In the genomic region with DNA sequence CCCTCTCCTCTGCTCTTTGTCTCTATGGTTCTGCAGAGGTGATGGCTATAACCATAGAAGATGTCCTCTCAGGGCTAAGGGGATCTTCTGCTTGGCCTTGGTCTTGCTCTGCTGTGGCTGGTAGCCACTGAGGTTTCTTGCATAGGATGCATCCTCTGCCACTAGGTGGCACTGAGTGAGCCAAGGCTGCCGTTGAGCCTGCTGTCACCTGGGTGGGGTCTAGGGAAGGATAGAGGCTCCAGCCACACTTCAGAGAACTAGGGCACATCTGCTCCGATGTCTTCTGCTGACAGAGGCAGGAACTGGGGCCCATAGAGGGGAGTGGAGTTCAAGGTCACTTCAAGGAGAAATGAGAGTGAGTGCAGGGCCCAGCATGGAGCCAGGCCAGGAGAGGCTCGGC, we compare ENCODE assay signal across 9 mouse cellular contexts. TPM values are rescaled to one million over a fixed set of nuclear protein-coding genes. Genes with fewer than 3 reads are reported as not detected.
DNase-seq lines count a peak whose midpoint lies in the region; ATAC-seq and TF ChIP-seq lines count a peak whose summit lies in the region.
"Had no signal": no experiment of that assay in that cellular context is flagged by ENCODE, and none has a peak within 500 bp of the region (broad histone marks: within the 10 kb centered on the region; RNA-seq: fewer than 3 reads in every experiment).

No protein-coding gene starts in this region.

- DNase-seq in hindbrain, embryonic 14.5 days (ENCODE audit: low spot score): peak; percentile 71
- DNase-seq in adrenal gland, postnatal 14 days: peak; percentile 59
- peak; percentile 42 for DNase-seq in kidney, adult 9 months
- DNase-seq in ovary, postnatal 14 days (ENCODE audit: low spot score): peak; percentile 42
- peak; percentile 62 to 71 for DNase-seq in thymus, postnatal 36 days

- H3K27me3 ChIP-seq in hindbrain, embryonic 14.5 days (ENCODE audit: control insufficient read depth, insufficient read depth, low read length): no peaks in the 10 kb centered on the region
- H3K27me3 ChIP-seq in hindbrain, embryonic 13.5 days: peaks cover 25% of the 10 kb centered on the region
- H3K27me3 ChIP-seq in limb, embryonic 13.5 days: peaks cover 42% of the 10 kb centered on the region

- H3K4me1 ChIP-seq in hindbrain, embryonic 14.5 days (replicated peaks; ENCODE audit: control insufficient read depth, insufficient read depth, low read length): peaks cover 54% of the 10 kb centered on the region
- H3K4me1 ChIP-seq in hindbrain, embryonic 13.5 days (replicated peaks): peaks cover 62% of the 10 kb centered on the region
- no peaks in the 10 kb centered on the region for H3K4me1 ChIP-seq in embryonic fibroblast, embryonic 13.5 days (ENCODE audit: control insufficient read depth, insufficient read depth, low read length)
- H3K4me1 ChIP-seq in limb, embryonic 13.5 days: peaks cover 28% of the 10 kb centered on the region

- no peaks in the 10 kb centered on the region for H3K9me3 ChIP-seq in hindbrain, embryonic 14.5 days (ENCODE audit: control insufficient read depth, low read length)
- H3K9me3 ChIP-seq in hindbrain, embryonic 13.5 days: no peaks in the 10 kb centered on the region
- H3K9me3 ChIP-seq in limb, embryonic 13.5 days: no peaks in the 10 kb centered on the region

- no peak overlapping the region for H3K27ac ChIP-seq in hindbrain, embryonic 14.5 days
- no peak overlapping the region for H3K27ac ChIP-seq in hindbrain, embryonic 13.5 days
- H3K27ac ChIP-seq in embryonic fibroblast, embryonic 13.5 days (ENCODE audit: insufficient read depth, low read length): no peak overlapping the region
- H3K27ac ChIP-seq in limb, embryonic 13.5 days: no peak overlapping the region

- H3K4me3 ChIP-seq in hindbrain, embryonic 14.5 days (replicated peaks; ENCODE audit: low read length): no peak overlapping the region
- no peak overlapping the region for H3K4me3 ChIP-seq in hindbrain, embryonic 13.5 days
- no peak overlapping the region for H3K4me3 ChIP-seq in embryonic fibroblast, embryonic 13.5 days (ENCODE audit: insufficient read depth, low read length)
- H3K4me3 ChIP-seq in limb, embryonic 13.5 days: no peak overlapping the region

- H3K9ac ChIP-seq in hindbrain, embryonic 14.5 days: no peak overlapping the region
- no peak overlapping the region for H3K9ac ChIP-seq in hindbrain, embryonic 13.5 days
- H3K9ac ChIP-seq in limb, embryonic 13.5 days: no peak overlapping the region

- TF ChIP-seq POLR2A in embryonic fibroblast, embryonic 13.5 days (IDR thresholded peaks at IDR 0.05; ENCODE audit: low read depth, low read length): no peak

- 0 out of 2 replicates have a peak, but pooled peaks have one; percentile 38 for ATAC-seq in hindbrain, embryonic 14.5 days (ENCODE audit: low FRiP score)
- no peak for ATAC-seq in hindbrain, embryonic 13.5 days (ENCODE audit: low FRiP score)
- ATAC-seq in limb, embryonic 13.5 days (ENCODE audit: low FRiP score, low read depth): 0 out of 2 replicates have a peak, but pooled peaks have one; percentile 49

- peak; percentile 89 for TF ChIP-seq CTCF in embryonic fibroblast, embryonic 13.5 days (IDR thresholded peaks at IDR 0.05; ENCODE audit: borderline replicate concordance, insufficient read depth, low read length)

- 18% methylated on average over 3 of the region's 3 CpGs for WGBS in hindbrain, embryonic 14.5 days
- 22% methylated on average over 3 of the region's 3 CpGs for WGBS in hindbrain, embryonic 13.5 days
- WGBS in limb, embryonic 13.5 days: 19% methylated on average over 3 of the region's 3 CpGs

- H3K36me3 ChIP-seq in hindbrain, embryonic 14.5 days (replicated peaks; ENCODE audit: control insufficient read depth, insufficient read depth): no peaks in the 10 kb centered on the region
- no peaks in the 10 kb centered on the region for H3K36me3 ChIP-seq in hindbrain, embryonic 13.5 days
- no peaks in the 10 kb centered on the region for H3K36me3 ChIP-seq in limb, embryonic 13.5 days

- no peak overlapping the region for H3K4me2 ChIP-seq in hindbrain, embryonic 14.5 days (replicated peaks)
- H3K4me2 ChIP-seq in hindbrain, embryonic 13.5 days: no peak overlapping the region
- H3K4me2 ChIP-seq in limb, embryonic 13.5 days (replicated peaks): no peak overlapping the region

RNA-seq across cellular contexts. Expression of a gene that starts 10.5 kb away (rescaled TPM):
- 18.1 and 22.1 TPM in 2 replicates for polyA plus RNA-seq in hindbrain, embryonic 14.5 days (2014; fragmentation: Nextera tagmentation; extraction: Ambion mirVana)
- 19.1 and 20.1 TPM in 2 replicates for polyA plus RNA-seq in hindbrain, embryonic 13.5 days (2015; fragmentation: Nextera tagmentation; extraction: Ambion mirVana)
- 0.96 and 1.3 TPM in 2 replicates for total RNA-seq in adrenal gland, postnatal 14 days (2021)
- polyA plus RNA-seq in embryonic fibroblast, embryonic 13.5 days (2011; ENCODE audit: insufficient read length, low read depth, missing spikeins): 0.42 TPM in 1 of 2 replicates, not detected in the other
- polyA plus RNA-seq in limb, embryonic 13.5 days (2015; fragmentation: Nextera tagmentation; extraction: Ambion mirVana): 25.3 and 29.9 TPM in 2 replicates
- polyA plus RNA-seq: liver, embryonic 16.5 days had no signal

RNA-seq across cellular contexts. Expression of a gene that starts 46.9 kb away (rescaled TPM):
- polyA plus RNA-seq in hindbrain, embryonic 14.5 days (2014; fragmentation: Nextera tagmentation; extraction: Ambion mirVana): 0.39 and 1.5 TPM in 2 replicates
- polyA plus RNA-seq in hindbrain, embryonic 13.5 days (2015; fragmentation: Nextera tagmentation; extraction: Ambion mirVana): 0.31 and 0.57 TPM in 2 replicates
- 2,863 and 3,093 TPM in 2 replicates for total RNA-seq in adrenal gland, postnatal 14 days (2021)
- 0.13 and 0.74 TPM in 2 replicates for polyA plus RNA-seq in embryonic fibroblast, embryonic 13.5 days (2011; ENCODE audit: insufficient read length, low read depth, missing spikeins)
- polyA plus RNA-seq in limb, embryonic 13.5 days (2015; fragmentation: Nextera tagmentation; extraction: Ambion mirVana): 0.68 and 0.81 TPM in 2 replicates

Comparison
In these comparisons a context has a peak if more than half of its experiments do, and no peak if none do; other contexts are left out.
1. RNA of a gene that starts 10.5 kb away (polyA plus RNA-seq): 25.3 to 29.9 TPM in limb, embryonic 13.5 days, 18.1 to 22.1 TPM in hindbrain, embryonic 14.5 days and 19.1 to 20.1 TPM in hindbrain, embryonic 13.5 days; 0.42 TPM in embryonic fibroblast, embryonic 13.5 days; every median in the first group is over 10 times any median in the second.
2. Peak in every context shown above with its lines, with median percentiles within 50 percentile points of each other: DNase-seq.